Mouse (Mus musculus) right cerebral cortex, postnatal 14 days (tissue): Measurements from ENCODE around the gene Ier5l.

Experiments used
- DNase-seq: peaks from one replicate; pipeline ENCODE4 v3.0.0; 2022

Ier5l gene

GRCm38 (mm10) chr2:30470143-30470946, 3.7 kb downstream of the Ier5l start:
- peak; percentile 64 for DNase-seq

DNA sequence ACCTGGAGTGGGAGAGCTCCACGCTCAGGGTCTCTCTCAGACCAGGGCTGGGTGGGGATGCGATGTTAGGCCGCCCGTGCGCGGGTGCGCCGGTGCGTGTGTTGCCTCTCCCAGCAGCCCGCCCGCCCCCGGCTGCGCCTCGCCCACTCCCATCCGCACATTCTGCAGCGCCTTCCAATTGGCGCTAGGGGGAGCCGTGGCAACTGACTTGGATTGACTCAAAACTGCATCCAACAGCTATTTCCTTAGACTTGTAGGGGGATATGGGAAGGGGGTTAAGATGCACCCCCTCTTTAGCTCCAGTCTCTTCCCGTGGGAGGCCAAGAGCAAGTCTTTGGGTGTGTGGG, 4.2 kb downstream of the Ier5l start:
- DNase-seq = peak; percentile 83

DNA sequence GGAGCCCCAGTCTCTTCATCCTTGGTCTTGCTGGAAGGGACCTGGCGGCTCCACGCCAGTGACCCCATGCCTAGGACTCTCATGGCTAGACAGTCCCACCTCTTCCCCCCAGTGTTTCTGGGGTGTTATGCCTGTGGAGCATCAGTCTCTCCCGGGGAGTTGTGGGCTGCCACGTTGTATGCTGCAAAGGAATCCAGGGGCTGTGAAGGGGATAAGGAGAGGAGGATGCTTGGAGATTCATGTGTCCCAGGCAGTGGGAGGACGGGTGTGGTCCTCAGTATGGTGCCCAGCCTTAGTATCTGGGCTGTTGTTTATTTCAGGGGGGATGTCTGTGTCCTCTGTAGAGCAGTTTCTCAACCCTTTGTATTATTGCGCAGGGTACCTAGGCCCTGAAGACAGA, 5.0 kb downstream of the Ier5l start:
- DNase-seq = no peak

GRCm38 (mm10) chr2:30466787-30467186, 7.2 kb downstream of the Ier5l start:
- DNase-seq = no peak

DNA sequence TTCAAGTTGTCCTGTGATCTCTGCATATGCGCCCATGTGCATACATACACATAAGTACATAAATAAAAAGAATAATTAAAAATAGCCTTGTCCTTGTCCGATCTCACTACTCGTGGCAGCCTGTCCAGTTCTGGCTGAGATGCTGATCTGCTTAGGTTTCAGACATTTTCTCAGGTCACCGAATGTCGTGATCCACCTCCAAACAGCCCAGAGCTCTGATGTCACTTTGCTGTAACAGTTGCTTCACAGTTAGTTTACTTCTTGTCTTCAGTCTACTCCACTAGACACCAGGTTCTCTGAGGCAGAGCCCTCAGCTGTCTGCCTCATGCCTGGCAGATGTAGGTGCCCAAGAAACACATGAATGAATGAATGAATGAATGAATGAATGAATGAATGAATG, 9.6 kb downstream of the Ier5l start:
- no peak for DNase-seq

GRCm38 (mm10) chr2:30463904-30464330, 10.1 kb downstream of the Ier5l start:
- DNase-seq = no peak

- no peak for DNase-seq
Measured at GRCm38 (mm10) chr2:30463341-30463761, 10.7 kb downstream of the Ier5l start.

- DNase-seq = no peak
Measured at GRCm38 (mm10) chr2:30459241-30459640, 14.8 kb downstream of the Ier5l start.

DNA sequence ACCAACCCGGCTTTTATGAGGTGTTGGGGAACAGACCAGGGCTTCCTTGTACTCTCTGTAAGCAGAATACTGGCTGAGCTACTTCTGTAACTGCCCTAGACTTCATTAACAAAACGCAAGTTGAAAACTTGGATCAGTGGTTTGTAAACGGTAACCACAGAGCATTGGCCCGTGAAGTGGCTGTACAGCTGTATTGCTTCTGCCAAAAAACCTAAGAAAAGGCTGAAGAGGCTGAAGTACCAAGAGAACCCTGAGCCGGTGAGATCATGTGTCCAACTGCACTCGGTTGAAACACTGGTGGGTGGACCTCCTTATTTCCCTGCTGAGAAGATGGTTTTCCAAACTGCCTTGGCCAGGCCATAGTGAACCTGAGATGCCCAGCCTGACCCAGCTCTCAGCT, 15.7 kb downstream of the Ier5l start:
- DNase-seq = no peak

DNA sequence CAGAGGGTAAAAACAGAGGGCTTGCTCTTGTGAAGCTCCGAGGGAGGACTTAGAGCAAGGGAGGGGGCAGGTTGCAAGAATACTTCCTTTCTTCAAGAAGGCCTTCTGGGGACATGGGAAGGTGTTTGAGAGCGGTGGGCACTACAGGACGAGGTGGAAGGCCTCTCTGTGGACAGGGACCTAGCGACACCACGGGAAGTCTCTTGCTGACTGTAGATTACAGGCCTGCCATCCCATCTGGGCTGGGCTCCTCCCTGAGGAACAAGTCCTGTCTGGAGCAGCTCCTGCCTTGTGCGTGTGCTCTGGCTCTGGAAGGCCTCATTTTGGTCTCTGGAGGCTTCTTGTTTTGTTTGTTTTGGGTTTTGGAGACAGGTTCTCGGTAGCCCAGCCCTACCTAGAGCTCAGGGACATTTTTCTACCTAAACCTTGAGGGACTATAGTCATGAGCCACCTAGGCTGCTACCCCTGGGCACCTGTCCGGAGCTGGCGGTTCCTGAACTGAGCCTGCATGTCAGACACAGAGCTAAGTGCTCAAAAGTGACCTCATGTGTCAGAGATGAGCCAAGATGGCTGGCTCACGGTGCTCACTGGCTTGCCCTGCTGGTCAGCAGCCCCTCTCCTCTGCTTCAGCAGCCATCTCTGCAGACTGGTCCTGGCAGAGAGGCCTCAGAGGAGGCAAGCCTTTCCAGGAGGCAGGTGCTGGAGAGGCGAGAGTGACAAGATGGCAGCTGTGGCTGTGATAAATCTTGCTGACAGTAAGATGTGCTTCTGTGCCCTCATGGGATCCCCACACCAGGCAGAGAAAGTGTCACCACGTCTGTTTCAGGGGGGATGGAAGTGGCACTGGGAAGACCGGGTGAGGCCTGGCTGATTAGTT, 17.7 kb downstream of the Ier5l start:
- DNase-seq = no peak

DNA sequence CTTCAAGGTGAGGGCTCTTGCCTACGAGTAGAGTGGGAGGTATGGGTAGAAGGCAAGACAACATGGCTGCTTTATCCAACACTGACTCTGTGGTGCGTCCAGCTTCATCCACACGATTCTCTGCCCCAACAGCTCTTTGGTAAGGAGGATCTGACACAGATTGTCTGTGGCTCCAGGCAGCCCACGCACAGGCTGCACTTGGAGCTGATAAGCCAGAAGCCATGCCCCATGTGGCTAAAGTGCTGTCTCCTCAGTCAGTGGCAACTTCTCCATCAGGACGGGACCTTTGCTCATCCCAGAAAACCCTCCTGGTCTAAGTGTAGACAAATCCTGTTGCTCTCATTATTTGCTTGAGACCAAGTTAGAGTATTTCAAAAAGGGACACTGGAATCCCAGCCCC, 19.4 kb downstream of the Ier5l start:
- no peak for DNase-seq

- DNase-seq = no peak
Measured at GRCm38 (mm10) chr2:30453570-30453969, 20.4 kb downstream of the Ier5l start.

- no peak for DNase-seq
Measured at GRCm38 (mm10) chr2:30451525-30451924, 22.5 kb downstream of the Ier5l start.

DNA sequence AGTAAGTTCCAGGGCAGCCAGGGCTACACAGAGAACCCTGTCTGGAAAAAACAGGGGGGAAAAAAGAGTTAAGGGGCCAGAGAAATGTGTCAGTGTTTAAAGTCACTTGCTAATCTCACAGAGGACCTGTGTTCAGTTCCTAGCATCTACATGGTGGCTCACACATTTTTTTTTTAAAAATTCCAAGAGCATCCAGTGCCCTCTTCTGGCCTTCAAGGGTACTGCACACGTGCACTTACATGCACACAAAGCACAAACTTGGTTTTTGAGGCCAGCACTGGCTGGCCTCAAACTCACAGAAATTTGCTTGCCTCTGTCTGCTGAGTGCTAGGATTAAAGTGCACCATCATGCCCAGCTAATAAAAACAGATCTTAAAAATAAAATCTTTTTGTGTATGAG, 23.5 kb downstream of the Ier5l start:
- DNase-seq = no peak

DNA sequence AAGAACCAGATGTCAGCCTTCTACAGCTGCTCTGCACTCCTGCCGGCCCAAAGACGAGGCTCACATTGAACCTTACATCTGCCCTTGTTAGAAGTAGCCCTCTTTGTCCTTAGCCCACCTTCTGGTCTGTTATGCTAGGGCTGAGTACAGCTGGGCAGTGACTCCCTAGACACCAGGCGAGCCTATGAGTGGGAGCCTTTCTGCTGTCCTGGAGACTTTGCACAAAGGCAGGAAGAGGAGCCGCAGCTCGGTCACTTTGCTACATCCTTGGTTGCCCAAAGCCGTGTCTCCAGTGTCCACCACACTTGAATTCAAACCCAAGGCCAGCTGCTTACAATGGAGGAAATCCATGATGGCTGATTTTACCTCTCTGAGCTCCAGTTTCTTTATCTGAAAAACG, 25.6 kb downstream of the Ier5l start:
- DNase-seq = no peak

DNA sequence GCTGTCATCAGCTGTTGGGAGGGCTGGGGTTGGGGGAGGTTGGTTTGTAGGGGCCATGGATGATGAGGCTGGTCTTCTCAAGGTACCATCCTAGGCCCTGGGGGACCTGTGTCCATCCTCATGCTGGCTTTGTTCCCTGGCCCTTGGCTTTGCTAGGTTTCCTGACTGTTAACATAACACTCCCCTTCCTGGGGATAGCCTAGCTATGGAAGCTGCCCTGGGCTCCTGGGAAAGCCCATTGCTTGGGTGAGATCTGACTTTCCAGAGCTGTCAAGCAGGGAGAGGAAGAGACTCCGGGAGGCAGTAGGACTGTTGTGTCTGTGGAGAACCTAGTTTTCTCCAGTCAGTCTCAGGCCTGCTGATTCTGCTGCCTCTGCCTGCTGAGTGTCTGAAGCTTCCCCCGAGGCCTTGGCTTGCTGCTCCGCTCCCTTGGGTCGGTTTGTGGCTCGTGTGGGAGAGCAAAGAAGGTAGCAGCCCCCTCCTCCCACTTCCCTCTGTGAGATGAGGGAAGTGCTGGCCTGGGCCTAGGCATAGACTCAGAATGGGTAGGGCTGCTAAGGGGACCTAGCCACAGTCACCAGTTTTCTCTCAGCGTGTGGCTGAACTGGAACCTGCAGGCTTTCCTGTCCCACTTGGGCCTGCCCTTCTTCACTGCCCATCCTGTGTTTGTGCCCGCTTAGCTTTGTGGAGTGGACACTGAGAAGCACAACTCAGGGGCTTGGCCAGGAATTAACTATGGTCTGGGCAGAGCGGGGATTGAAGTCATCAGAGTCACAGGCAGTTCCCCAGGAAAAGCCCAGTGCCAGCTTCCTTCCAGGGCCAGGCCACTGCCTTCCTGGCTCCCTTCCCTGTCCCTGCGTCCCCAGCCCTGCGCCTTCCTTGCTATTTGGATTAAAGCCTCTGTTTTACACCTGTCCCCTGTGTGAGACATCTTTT, 26.9 kb downstream of the Ier5l start:
- DNase-seq = no peak

GRCm38 (mm10) chr2:30445312-30445711, 28.7 kb downstream of the Ier5l start:
- DNase-seq = no peak

GRCm38 (mm10) chr2:30444450-30444849, 29.6 kb downstream of the Ier5l start:
- no peak for DNase-seq

DNA sequence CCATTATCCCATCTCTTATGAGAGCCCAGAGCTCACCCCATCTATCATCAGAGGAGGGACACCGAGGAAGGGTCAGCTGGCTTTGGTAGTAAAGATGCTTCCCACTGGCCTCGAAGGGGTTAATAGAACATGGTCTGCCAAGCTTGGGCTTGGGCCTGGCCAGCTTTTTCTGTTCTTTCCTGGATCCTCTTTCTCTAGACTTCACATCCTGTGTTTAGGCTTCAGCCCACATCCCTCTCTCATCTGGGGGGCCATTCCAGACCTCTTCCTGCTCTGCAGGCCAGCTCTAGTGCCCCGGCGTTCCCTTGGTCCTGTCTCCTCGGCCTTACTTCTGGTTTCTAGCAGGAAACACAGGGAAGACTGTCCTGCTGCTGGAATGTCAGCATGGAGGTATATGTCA, 30.0 kb downstream of the Ier5l start:
- no peak for DNase-seq

GRCm38 (mm10) chr2:30443281-30443680, 30.7 kb downstream of the Ier5l start:
- DNase-seq = no peak

DNA sequence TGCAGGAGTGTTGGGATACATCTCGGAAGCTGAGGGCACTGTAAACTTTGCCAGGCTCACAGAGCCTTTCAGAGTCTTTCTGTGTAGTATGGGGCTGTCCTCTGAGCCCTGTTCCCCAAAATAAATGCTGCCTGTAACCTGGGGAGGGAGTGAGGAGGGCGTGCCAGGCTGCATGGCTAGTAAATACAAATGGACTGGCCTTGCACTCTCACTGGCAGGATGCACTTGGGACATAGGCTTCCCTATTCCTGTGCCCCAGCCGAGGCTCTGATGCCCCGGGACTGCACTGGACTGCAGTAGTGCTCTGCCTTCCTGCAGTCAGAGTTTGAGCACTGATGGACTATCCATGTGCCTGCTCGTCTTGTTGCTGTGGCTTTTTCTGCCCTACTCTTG, 31.5 kb downstream of the Ier5l start:
- no peak for DNase-seq

GRCm38 (mm10) chr2:30441518-30442497, 32.2 kb downstream of the Ier5l start:
- DNase-seq = peak; percentile 62
